Mouse (Mus musculus) erythroblast, embryonic 14.5 days (primary cell): ENCODE measurements around the gene Eif3b.

ENCODE experiments used
- GATA1 ChIP-seq: IDR thresholded peaks from 2 replicates; pipeline ENCODE4 v1.6.1; 2012; ENCODE audit warnings: low read length, inconsistent platforms, mixed read lengths
- TAL1 ChIP-seq: IDR thresholded peaks from 3 replicates; pipeline ENCODE4 v1.6.1; 2012; ENCODE audit warnings: low read length, inconsistent platforms, mixed read lengths

DNA sequence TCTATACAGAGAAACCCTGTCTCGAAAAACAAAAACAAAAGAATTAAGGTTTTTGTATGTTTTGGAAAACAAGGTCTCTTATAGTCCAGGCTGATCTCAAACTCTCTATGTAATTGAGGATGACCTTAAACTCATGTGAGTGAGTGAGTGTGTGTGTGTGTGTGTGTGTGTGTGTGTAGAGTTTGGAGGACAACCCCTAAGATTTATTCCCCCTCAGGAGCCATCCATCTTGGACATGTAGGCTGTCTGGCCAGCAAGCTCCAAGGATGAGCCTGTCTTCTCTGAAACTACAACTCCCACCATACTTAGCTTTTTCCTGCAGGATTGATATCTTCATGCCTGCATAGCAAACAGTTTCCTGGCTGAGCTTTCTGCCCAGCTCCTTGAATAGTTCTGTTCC is 27.7 kb upstream of the Eif3b start:
- TF ChIP-seq GATA1, result no peak
- TF ChIP-seq TAL1, result no peak
